Mouse (Mus musculus): Measurements from ENCODE around the gene Gm6034. TPM values are rescaled to one million over a fixed set of nuclear protein-coding genes. Genes with fewer than 3 reads are reported as not detected.

Gm6034 gene
- total and polyA plus RNA-seq, 2 experiments, result 0.05 to 0.09 TPM

DNA sequence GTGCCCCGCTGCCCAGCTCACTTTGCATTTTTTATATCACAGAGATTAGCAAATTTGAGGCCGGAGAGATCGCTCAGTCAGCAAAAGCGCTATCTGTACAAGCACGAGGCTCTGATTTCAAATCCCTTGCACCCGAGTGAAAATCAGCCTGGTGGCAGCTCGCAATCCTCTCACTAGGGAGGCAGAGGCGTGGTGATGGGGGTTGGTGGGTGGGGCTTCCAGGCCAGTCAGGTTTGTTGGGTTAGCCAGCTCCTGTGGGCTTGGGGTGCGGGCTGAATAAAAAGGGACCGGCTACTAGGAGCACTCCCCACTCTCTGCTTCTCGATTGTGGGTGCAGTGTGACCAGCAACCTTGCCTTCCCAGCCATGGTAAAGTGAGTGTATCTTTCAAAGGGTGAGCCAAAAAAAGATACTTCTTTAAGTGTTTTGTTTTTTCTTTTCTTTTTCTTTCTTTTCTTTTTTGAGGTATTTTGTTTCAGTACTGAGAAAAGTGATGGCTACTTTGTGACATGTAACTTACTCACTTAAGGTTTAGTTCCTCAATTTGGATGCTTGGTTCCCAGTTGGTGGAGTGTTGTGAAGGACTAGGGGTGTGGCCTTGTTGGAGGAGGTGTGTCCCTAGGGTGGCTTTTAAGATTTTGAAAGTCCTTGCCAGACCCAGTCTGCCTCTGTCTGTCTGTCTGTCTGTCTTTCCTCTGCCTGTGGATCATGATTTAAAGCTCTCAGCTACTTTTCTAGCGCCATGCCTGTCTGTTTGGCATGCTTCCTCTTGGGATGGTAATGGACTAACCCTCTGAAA, 44.8 kb upstream of the Gm6034 start:
- H3K27me3 ChIP-seq (ENCODE audit: control insufficient read depth, insufficient read depth, low read length), result no peaks in the 10 kb centered on the region
- peak; percentile 64 for DNase-seq (ENCODE audit: extremely low read depth, low read depth, low spot score)
- 11% methylated on average over 12 of the region's 12 CpGs for WGBS
- TF ChIP-seq POLR2A (IDR thresholded peaks at IDR 0.05; ENCODE audit: extremely low read depth, insufficient read depth, low read length) (no peak), CTCF (IDR thresholded peaks at IDR 0.05; ENCODE audit: low read depth, low read length) (0 out of 2 replicates have a peak, but pooled peaks have one; percentile 13)
- H3K4me3 ChIP-seq (ENCODE audit: insufficient read depth, low read depth, low read length), result 0 out of 2 replicates have a peak overlapping the region, but pooled peaks have one; percentile 24
- peak overlapping the region; percentile 36 for H3K9ac ChIP-seq (ENCODE audit: low read depth, low read length)
- peaks cover 27% of the 10 kb centered on the region for H3K79me2 ChIP-seq (ENCODE audit: control insufficient read depth, insufficient read depth, low read length)
- H3K27ac ChIP-seq (replicated peaks; ENCODE audit: insufficient read depth, low read depth, low read length), result 0 out of 2 replicates have a peak overlapping the region, but pooled peaks have one; percentile 57
- H3K36me3 ChIP-seq (ENCODE audit: control insufficient read depth, insufficient read depth, low read length), result no peaks in the 10 kb centered on the region
- H3K4me1 ChIP-seq (ENCODE audit: control insufficient read depth, insufficient read depth, low read length), result peaks cover 7% of the 10 kb centered on the region

DNA sequence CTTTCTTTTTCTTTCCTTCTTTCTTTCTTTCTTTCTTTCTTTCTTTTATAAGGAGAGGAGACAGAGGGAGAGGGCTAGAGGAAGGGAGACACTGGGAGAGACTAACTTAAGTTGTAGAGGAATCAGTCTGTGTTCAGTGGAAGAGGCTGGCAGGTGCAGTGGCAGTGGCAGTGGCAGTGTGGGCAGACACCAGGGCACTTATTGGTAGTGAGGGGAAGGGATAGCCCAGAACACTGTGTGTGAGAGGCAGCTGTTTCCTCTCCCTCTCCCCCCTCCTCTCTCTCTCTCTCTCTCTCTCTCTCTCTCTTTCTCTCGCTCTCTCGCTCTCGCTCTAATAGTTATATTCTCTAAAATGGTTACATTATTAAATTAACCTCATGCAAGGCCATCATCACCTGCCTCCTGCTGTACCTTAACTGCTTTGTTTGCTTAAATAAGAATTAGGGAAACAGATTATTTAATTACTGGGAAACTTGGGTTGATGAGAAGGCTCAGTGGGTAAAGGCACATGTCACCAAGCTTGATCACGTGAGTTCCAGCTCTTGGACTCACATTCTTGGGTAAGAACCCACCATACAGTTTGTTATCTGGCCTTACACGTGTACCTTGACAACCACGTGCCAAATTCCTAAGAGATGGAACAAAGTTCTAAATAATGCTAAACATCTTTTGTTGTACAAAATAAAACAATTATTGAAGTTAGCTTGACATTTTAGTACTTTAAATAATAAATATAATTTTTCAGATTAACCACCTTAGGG, 44.0 kb upstream of the Gm6034 start:
- DNase-seq (ENCODE audit: extremely low read depth, low read depth, low spot score), result no peak
- peaks cover 32% of the 10 kb centered on the region for H3K79me2 ChIP-seq (ENCODE audit: control insufficient read depth, insufficient read depth, low read length)
- TF ChIP-seq POLR2A (IDR thresholded peaks at IDR 0.05; ENCODE audit: extremely low read depth, insufficient read depth, low read length) (no peak), CTCF (IDR thresholded peaks at IDR 0.05; ENCODE audit: low read depth, low read length) (no peak)
- 49% methylated on average over 6 of the region's 6 CpGs for WGBS
- no peaks in the 10 kb centered on the region for H3K36me3 ChIP-seq (ENCODE audit: control insufficient read depth, insufficient read depth, low read length)
- no peak overlapping the region for H3K4me3 ChIP-seq (ENCODE audit: insufficient read depth, low read depth, low read length)
- no peak overlapping the region for H3K9ac ChIP-seq (ENCODE audit: low read depth, low read length)
- no peak overlapping the region for H3K27ac ChIP-seq (replicated peaks; ENCODE audit: insufficient read depth, low read depth, low read length)
- no peaks in the 10 kb centered on the region for H3K27me3 ChIP-seq (ENCODE audit: control insufficient read depth, insufficient read depth, low read length)
- H3K4me1 ChIP-seq (ENCODE audit: control insufficient read depth, insufficient read depth, low read length), result peaks cover 7% of the 10 kb centered on the region

DNA sequence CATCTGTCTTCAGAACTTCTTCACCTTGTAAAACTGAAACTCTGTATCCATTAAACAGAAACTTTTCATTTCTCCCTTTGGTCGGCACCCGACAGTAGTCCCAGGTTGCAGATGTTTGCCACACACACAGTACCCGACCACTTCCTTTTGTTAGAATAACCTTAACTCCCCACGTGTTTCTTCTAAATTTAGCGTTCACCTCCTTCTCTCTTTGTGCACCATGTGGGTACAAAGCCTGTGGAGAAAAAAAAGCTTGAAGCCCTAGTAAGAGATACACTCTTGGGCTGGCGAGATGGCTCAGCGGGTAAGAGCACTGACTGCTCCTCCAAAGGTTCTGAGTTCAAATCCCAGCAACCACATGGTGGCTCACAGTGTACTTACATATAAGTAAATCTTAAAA, 43.4 kb upstream of the Gm6034 start:
- Histone ChIP-seq H3K36me3 (ENCODE audit: control insufficient read depth, insufficient read depth, low read length) (no peaks in the 10 kb centered on the region), H3K27ac (replicated peaks; ENCODE audit: insufficient read depth, low read depth, low read length) (no peak overlapping the region), H3K27me3 (ENCODE audit: control insufficient read depth, insufficient read depth, low read length) (no peaks in the 10 kb centered on the region), H3K4me3 (ENCODE audit: insufficient read depth, low read depth, low read length) (no peak overlapping the region), H3K9ac (ENCODE audit: low read depth, low read length) (no peak overlapping the region), H3K79me2 (ENCODE audit: control insufficient read depth, insufficient read depth, low read length) (peaks cover 36% of the 10 kb centered on the region), H3K4me1 (ENCODE audit: control insufficient read depth, insufficient read depth, low read length) (peaks cover 7% of the 10 kb centered on the region)
- DNase-seq (ENCODE audit: extremely low read depth, low read depth, low spot score), result no peak
- TF ChIP-seq POLR2A (IDR thresholded peaks at IDR 0.05; ENCODE audit: extremely low read depth, insufficient read depth, low read length) (no peak), CTCF (IDR thresholded peaks at IDR 0.05; ENCODE audit: low read depth, low read length) (no peak)
- WGBS, result 66% methylated on average over 7 of the region's 7 CpGs

DNA sequence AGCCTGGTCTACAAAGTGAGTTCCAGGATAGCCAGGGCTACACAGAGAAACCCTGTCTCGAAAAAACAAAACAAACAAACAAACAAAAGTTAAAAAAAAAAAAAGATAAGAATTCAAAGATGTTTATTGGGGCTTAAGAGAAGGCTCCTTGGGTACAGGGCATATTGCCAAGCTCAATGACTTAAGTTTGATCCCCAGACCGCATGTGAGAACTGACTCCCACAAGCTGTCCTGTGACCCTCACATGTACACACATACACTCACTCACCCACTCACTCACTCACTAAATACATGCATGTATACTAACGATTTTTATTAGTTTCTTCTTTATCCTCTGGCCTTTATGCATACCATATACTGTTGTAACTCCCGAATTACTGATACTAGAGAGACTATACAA, 42.4 kb upstream of the Gm6034 start:
- peaks cover 35% of the 10 kb centered on the region for H3K79me2 ChIP-seq (ENCODE audit: control insufficient read depth, insufficient read depth, low read length)
- TF ChIP-seq POLR2A (IDR thresholded peaks at IDR 0.05; ENCODE audit: extremely low read depth, insufficient read depth, low read length), result no peak
- TF ChIP-seq CTCF (IDR thresholded peaks at IDR 0.05; ENCODE audit: low read depth, low read length), result no peak
- H3K27me3 ChIP-seq (ENCODE audit: control insufficient read depth, insufficient read depth, low read length), result no peaks in the 10 kb centered on the region
- DNase-seq (ENCODE audit: extremely low read depth, low read depth, low spot score), result no peak
- H3K4me3 ChIP-seq (ENCODE audit: insufficient read depth, low read depth, low read length), result no peak overlapping the region
- H3K4me1 ChIP-seq (ENCODE audit: control insufficient read depth, insufficient read depth, low read length), result peaks cover 6% of the 10 kb centered on the region
- H3K36me3 ChIP-seq (ENCODE audit: control insufficient read depth, insufficient read depth, low read length), result no peaks in the 10 kb centered on the region
- no peak overlapping the region for H3K9ac ChIP-seq (ENCODE audit: low read depth, low read length)
- H3K27ac ChIP-seq (replicated peaks; ENCODE audit: insufficient read depth, low read depth, low read length), result no peak overlapping the region
- 56% methylated on average over 4 of the region's 4 CpGs for WGBS

DNA sequence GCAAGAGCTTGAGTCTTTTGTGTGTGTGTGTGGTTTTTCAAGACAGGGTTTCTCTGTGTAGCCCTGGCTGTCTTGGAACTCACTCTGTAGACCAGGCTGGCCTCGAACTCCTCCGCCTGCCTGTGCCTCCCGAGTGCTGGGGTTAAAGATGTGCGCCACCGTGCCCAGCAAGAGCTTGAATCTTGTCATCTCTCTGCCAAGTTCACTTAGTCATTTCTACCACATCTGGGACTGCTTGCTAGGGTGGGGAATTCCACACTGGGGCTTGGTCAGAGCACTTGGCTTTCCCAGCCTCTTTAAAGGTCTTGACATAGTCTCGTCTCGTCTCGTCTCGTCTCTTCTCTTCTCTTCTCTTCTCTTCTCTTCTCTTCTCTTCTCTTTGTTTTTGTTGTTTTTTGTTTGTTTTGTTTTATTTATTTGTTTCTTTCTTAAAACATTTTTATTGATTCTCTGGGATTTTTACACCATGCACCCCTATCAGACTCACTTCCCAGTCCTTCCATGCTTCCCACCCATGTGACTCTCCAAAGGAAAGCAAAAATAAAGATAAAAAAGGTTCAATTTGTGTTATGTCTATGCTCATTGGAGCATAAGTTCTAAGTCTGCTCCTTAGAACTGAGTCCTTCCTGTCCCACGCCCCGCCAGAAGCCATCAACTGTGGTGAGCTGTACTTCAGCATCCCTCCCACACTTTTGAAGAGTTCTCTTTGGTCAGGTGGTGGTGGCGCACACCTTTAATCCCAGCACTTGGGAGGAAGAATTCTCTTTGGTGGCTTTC, 41.5 kb upstream of the Gm6034 start:
- 94% methylated on average over 12 of the region's 12 CpGs for WGBS
- H3K4me3 ChIP-seq (ENCODE audit: insufficient read depth, low read depth, low read length), result no peak overlapping the region
- no peak overlapping the region for H3K27ac ChIP-seq (replicated peaks; ENCODE audit: insufficient read depth, low read depth, low read length)
- no peak for DNase-seq (ENCODE audit: extremely low read depth, low read depth, low spot score)
- peaks cover 5% of the 10 kb centered on the region; the same call in 1 of the 2 replicates for H3K4me1 ChIP-seq (ENCODE audit: control insufficient read depth, insufficient read depth, low read length)
- H3K79me2 ChIP-seq (ENCODE audit: control insufficient read depth, insufficient read depth, low read length), result peaks cover 32% of the 10 kb centered on the region
- H3K9ac ChIP-seq (ENCODE audit: low read depth, low read length), result no peak overlapping the region
- no peaks in the 10 kb centered on the region for H3K36me3 ChIP-seq (ENCODE audit: control insufficient read depth, insufficient read depth, low read length)
- no peaks in the 10 kb centered on the region for H3K27me3 ChIP-seq (ENCODE audit: control insufficient read depth, insufficient read depth, low read length)
- TF ChIP-seq POLR2A (IDR thresholded peaks at IDR 0.05; ENCODE audit: extremely low read depth, insufficient read depth, low read length) (no peak), CTCF (IDR thresholded peaks at IDR 0.05; ENCODE audit: low read depth, low read length) (no peak)

All from liver, adult 2 months (tissue).